Mouse (Mus musculus): ENCODE measurements around the gene Casq2.

Casq2 gene

GRCm38 (mm10) chr3:102190642-102191041 lies 104.4 kb downstream of the Casq2 start:
- DNase-seq (ENCODE audit: extremely low read depth, low read depth, low spot score), result no peak

- DNase-seq (ENCODE audit: extremely low read depth, low read depth, low spot score), result no peak
Measured at GRCm38 (mm10) chr3:102191575-102191974, 105.4 kb downstream of the Casq2 start.

- DNase-seq (ENCODE audit: extremely low read depth, low read depth, low spot score), result no peak
Measured at GRCm38 (mm10) chr3:102192621-102193020, 106.4 kb downstream of the Casq2 start.

GRCm38 (mm10) chr3:102193488-102194290 lies 107.5 kb downstream of the Casq2 start:
- DNase-seq (ENCODE audit: extremely low read depth, low read depth, low spot score), result no peak

- no peak for DNase-seq (ENCODE audit: extremely low read depth, low read depth, low spot score)
Measured at GRCm38 (mm10) chr3:102194291-102195051, 108.3 kb downstream of the Casq2 start.

- no peak for DNase-seq (ENCODE audit: extremely low read depth, low read depth, low spot score)
Measured at GRCm38 (mm10) chr3:102195762-102196161, 109.5 kb downstream of the Casq2 start.
